Mouse (Mus musculus) kidney, adult 2 months (tissue): ENCODE data around the gene Tmem50b.

Source experiments
- CTCF ChIP-seq: fragments of 200-500 bp; conservative IDR thresholded peaks from 2 replicates; pipeline ENCODE4 v1.5.1; 2011; ENCODE audit warnings: low read depth, mild to moderate bottlenecking, control low read depth, low read length, moderate library complexity, mixed read lengths; ENCODE audit not compliant: insufficient read depth, insufficient read length
- POLR2A ChIP-seq: fragments of 200-500 bp; IDR thresholded peaks from one replicate; pipeline ENCODE4 v1.6.1; 2011; ENCODE audit warnings: low read depth, low read length, control low read depth

DNA sequence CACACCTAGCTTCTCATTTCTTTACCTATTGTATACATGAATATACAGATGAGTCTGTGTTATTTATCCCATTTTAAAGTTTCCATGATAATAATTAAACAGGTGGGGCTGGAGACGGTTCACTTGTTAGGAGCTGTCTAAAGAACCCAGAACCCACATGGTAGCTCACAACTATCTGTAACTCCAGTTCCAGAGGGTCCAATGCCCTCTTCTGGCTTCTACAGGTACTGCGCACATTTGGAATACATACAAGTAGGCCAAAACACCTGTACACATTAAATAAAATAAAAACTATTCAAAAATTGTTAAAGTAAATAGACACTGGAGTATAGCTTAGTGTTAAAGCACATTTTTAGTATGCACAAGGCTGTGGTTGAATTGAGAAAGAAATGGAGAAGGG, 15.3 kb downstream of the Tmem50b start:
- TF ChIP-seq POLR2A (no peak), CTCF (peak; percentile 42)
